Mouse (Mus musculus) G1E (cell line): ENCODE data around the gene Tbcel.

Source experiments
- CTCF ChIP-seq: IDR thresholded peaks from 2 replicates; pipeline ENCODE4 v1.5.1; 2012; ENCODE audit warnings: low read depth, low read length, inconsistent platforms, mixed read lengths
- GATA1 ChIP-seq: IDR thresholded peaks from 2 replicates; pipeline ENCODE4 v1.6.1; 2012; ENCODE audit warnings: borderline replicate concordance, low read length, inconsistent platforms, mixed read lengths
- GATA2 ChIP-seq: IDR thresholded peaks from 2 replicates; pipeline ENCODE4 v1.6.1; 2012; ENCODE audit warnings: low read depth, low read length, inconsistent platforms, borderline replicate concordance
- POLR2AphosphoS5 ChIP-seq: IDR thresholded peaks from 2 replicates; pipeline ENCODE4 v1.6.1; 2012; ENCODE audit warnings: low read depth, low read length, inconsistent platforms; ENCODE audit not compliant: insufficient replicate concordance
- TAL1 ChIP-seq: conservative IDR thresholded peaks from 2 replicates; pipeline ENCODE4 v1.6.1; 2012; ENCODE audit warnings: low read depth, low read length, inconsistent platforms, mixed read lengths

DNA sequence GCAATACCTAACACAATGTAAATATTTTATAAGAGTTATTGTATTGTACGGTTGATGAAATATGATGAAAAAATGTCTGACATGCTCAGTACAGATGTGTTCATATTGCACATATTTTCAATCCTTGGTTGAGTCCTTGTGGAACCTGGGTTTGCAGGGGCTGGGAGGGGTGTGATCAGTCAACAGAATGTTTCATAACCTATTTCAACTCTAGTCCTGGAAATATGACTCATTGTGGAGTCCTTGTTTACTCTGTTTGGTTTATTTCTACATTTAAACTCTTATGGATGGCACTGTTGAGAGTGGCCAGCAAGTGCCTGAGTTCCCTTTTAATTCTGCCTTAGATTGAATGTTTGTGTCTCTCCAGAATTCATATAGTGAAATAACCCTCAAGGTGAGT is 22.9 kb downstream of the Tbcel start:
- TF ChIP-seq CTCF (no peak), GATA1 (no peak), TAL1 (no peak), GATA2 (no peak), POLR2AphosphoS5 (no peak)
